Mouse (Mus musculus) frontal cortex, postnatal 14 days (tissue): Measurements from ENCODE around the gene Swsap1.
A peak's percentile ranks its signal among the peaks of the same experiment; 100 is the strongest.

Source experiments
- DNase-seq, 2 experiments: peaks; one replicate each; pipeline ENCODE4 v3.0.0; 2022; ENCODE audit warnings: low spot score in 2 of 2

Swsap1 gene

DNA sequence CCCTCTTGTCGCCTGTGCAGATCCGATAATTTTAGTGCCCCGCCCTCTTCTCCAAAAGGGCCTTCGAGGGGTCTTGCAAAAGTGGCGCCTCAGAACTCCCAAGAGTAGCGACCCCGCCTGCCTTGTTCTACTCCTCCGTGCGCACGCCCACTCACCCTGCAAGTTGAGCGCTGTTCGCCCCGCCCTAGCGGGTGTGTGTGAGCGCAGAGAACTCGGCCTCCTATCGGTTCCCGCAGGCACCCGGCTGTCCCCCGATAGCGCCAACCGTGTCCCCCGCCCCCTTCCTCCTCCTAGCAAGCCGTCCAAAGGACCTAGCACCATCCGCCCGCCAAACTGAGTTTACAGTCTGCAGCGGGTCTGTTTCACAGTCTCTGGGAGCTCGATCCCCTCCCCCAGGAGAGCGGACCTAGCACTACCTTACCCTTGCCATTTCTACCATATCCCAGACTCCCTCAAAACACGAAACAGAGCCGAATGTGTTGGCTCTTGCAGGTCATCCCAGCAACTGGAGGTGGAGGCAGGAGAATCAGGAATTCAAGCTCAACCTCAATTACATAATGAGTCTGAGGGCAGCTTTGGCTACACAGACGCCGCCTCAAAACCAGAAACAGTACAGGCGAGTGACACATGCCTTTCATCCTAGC is 7.0 kb downstream of the Swsap1 start:
- peak; percentile 56 to 62 for DNase-seq

DNA sequence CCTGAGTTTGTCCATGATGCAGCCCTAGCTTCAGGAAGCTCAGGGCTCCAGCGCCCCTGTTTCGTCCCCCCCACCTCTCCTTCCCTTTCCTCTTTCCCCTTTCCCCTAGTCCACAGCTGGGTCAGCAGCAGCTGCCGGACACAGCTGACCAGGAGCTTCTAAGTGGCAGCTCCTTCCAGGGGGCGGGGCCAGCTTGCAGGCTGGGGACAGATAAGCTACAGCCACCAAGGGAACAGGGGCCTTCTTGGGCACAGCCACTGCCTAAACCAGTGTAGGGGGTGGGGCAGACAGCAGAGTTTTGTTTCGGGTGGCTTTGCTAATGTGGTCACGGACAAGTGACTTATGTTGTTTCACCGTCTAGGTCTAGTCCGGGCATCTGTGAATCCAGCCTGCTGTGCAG is 7.9 kb downstream of the Swsap1 start, which contains the start of gene Epor:
Gene Epor (minus strand): TSS at position 90 of the 400 bp plus-strand sequence.
- no peak for DNase-seq

DNA sequence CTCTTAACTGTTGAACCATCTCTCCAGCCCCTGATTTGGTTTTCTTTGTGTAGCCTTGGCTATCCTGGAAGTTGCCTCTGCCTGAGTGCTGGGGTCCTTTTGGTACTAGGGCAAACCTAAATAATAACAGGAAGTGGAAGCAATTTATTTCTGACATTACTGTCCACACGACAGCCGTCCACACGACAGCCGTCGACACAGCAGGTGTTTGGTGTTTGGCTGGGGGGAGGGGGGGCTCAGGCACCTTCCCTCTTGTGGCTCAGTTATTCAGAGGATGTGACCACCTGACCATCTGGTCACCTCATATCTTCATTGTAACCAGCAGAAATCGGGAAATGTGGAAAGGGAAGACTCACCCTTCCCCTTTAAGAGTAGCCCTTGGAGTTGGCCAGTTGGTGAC is 13.3 kb downstream of the Swsap1 start:
- no peak for DNase-seq

DNA sequence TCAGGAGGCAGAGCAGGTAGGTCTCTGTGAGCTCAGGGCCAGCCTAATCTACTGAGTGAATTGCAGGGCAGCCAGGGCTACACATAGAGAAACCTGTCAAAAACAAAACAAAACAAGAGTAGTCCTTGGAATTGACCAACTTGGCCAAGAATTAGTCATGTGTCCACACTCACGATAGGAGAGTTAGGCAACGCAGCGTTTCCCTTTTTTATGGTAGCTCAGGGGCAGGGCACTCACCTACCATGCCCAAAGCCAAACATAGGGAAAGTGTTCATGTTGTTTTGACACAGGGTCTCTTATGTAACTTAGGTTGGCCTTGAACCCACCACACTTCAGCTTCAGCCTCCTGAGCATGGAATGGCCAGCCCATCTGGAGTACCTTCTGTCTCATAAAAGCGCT is 13.7 kb downstream of the Swsap1 start:
- no peak for DNase-seq

DNA sequence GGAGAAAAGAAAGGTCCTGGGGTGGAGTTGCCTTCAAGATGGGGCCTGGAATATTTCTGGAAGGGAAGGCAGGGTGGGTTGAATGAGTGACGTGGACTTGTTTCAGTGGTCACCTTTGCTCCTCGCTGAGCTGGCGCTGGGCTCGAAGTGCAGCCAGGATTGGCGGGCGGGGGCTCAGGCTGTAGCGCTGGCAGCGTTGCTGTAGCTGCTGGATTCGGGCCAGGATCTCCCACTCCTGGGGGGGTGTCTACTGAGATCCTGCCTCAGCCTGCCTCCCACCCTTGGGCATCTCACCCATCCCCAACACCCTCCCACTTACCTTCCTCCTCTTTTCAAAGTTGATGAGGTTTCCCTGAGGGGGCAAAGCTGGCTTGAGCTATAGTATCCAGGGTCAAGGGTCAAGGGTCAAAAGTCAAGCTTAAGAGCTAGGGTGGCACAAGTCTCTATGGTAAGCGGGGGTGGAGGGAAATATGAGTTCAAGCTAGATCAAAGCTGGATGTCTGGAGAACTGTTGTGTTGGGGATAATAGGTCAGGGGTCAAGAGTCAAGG is 21.1 kb downstream of the Swsap1 start:
- DNase-seq = no peak

DNA sequence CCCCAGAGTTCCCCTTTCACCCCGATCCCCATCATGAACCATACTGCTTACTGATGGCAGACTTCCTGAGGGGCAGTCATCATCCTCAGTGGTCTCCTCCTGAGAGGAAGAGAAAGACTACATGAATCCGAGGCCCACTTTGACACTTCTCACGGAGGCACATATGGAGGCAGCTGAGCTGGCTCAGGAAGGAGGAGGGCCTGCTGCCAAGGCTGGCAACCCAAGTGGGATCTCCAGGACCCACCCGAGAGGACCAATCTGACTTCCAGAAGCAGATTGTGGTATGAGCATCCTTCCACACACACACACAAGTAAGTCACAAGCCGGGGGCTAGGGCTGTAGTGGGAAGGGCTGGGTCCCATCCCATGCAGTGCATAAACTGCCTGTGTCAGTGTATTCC is 21.8 kb downstream of the Swsap1 start:
- DNase-seq = no peak

DNA sequence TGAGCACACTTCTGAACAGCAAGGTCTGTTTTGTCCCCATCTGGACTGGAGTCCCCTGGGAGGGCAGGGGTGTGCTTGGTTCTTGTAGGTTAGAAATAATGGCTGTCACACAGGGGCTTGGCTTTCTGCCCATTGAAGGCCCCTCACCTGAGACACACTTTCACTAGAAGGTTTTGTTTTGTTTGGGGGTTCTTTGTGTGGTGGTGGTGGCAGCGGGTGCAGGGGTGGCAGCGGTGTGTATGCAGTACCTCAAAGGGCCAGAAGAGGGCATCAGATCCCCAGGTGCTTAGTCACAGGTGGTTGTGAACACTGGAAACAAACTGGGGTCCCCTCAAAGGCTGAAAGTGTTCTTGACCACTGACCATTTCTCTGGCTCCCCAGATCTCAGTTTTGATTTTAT is 22.4 kb downstream of the Swsap1 start:
- DNase-seq = no peak

DNA sequence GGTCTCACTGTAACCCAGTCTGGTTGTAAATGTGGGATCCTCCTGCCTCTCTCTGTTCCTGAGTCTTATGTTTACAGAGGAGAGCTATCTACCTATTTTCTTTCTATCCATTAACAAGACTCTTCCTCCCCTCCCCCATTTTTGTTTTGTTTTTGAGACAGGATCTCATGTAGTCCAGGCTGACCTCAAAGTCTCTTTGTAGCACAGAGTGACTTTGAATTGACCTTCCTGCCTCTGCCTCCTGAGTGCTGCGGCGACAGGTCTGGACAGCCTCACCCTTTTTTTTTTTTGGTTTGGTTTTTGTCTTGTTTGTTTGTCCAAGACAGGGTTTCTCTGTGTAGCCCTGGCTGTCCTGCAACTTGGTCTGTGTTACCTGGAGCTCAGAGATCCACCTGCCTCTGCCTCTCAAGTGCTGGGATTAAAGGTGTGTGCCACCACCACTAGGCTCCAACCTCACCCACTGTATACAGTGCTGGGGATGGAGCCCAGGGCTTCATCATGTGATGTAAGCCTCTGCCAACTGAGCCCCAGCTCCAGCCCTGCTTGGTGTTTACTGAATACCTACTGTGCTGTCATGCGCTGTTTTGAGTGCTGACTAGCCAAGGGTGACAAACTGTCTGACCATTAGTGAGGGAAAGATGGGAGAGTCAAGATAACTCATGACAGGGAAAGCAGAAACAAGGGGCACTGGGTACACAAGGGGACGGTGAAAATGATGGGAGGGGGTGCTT is 23.0 kb downstream of the Swsap1 start:
- DNase-seq = no peak

DNA sequence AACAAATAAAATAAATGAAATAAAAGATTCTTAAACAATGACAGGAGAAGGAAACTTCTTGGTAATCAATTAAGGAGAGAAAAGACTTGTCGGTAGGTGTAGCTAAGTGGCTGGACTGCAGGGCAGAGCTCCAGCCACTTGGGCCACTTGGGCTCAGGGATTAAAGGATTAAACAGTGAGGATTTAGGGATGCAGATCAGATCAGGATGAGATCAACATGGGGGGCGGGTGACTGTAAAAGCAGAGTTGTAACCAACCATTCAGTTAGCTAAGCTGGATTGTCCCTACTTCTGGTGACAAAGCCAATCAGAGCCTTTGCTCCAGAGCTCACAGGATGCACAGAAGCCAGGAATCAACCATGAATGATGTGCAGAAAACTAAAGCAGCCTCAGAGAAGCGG is 28.4 kb downstream of the Swsap1 start:
- DNase-seq = no peak

DNA sequence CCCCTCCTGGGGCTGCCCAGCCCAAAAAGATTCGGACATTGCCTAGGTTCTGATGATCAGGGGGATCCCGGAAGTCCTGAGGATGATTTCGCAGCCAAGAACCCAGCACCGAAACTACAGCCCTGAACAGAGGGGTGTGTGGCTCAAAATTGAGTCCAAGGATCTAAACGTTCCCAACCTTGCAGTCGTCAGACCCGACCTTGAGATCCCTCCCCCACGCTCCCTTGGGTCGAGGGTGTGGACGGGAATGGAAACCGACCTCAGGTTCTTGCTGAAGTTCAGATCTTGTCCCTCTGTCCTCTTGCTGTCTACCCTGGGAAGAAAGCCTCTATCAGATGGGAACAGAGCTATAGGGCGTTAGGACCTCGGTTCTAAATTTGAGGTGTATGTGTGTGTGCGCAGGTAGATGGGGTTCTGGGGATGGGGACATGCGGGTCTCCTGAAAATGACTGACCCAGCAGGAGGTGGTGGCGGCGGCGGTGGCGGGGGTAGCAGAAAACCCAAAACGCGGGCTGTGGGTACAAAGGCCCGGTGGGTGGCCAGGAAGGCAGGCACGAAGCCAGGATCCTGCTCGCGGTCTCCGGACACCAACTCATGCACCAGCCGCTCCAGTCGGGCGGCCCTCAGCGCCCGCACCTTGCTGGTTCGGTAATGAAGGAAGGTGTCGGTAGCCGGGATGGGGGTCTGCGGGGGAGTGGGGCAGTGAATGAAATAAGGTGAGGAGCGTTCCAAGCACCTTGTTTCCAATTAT is 32.2 kb downstream of the Swsap1 start:
- DNase-seq = no peak

DNA sequence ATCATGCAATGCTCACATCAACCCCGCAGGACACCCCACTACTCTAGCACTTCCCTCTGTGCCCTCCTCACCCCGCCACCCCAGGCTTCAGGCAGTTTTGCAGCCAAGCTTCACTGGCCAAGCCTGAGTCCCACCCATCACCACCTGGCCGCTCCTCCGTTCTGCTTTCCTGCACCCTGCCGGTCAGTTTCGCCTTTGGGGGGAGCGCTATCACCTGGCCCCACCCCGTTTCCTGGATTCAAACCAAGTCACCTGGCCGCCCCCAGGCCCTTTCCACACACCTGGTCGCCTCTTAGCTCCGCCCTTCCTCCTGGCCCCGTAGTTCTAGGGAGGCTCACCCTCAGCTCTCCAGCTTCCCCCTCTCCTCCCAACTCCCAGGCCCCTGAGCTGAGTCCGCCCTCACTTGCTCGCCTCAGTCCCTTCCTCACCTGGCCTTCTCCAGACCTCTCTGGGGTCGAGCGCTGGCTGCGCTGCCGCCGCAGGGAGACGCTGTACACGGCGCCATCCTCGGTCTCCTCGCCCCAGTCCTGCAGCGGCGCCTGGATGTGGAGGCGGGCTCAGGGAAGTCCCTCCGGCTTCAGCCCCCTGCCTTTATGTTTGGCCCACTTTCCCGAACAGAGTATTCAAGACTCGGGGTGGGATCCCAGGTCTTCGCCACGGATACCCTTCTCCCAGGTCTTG is 33.0 kb downstream of the Swsap1 start:
- DNase-seq = no peak

DNA sequence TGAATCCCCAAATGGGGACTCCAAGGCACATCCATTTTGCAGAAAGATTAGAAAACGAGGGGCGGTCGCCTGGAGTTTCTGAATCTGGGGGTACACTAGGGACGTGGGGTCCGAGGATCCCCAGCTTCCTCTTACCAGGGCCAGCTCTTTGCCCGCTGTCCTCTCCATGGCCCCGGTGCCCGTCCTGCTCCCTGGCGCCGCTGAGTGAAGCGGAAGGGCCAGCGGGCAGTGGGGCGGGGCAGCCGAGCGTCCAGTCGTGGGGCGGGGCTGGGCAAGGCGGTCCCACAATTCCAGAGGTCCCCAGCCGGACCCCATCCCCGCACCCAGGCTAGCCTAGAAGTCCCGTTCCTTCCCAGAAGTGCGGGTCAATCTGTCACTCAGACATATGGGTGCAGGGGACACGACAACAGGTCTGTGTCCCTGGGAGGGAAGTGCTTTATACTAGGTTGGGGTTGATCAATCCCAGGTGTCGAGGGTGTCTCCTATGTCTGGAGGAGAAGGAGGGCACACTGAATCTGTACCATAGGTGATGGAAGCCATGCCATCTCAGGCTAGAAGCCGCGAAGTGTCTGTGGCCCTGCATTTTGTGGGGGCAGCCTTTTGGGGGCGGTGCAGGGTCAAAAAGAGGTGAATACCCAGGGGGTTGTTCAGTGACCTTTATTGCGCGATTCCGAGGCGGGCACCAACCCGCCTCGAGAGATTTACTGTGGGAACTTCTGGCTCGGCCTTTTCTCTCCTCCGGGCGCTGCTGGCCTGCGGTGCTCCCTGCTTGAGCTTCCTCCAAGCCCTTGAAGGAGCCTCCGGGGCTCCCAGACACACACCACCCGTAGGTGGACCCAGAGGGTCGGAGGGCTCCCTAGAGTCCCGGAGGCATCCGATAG is 33.9 kb downstream of the Swsap1 start, which contains the start of gene Rgl3:
Gene Rgl3 (minus strand): TSS at position 217 of the 881 bp plus-strand sequence.
- DNase-seq = no peak

DNA sequence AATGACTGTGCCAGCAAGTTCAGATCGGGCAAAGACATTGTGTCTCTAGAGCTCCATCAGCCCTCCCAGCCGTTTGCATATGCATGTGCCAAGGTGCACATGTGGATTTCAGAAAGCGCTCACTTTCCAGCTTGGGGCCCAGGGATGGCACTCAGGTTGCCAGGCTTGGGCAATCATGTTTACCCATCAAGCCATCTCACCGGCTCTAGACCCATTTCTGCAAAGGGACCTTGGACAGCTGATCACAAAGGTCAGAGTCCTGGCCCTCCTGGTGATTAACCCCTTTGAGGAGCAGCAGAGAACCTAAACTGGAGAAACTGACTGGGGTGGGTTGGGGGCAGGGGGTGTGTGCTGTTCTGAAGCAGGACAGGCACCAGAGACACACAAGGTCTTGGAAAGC is 36.7 kb downstream of the Swsap1 start:
- no peak for DNase-seq

DNA sequence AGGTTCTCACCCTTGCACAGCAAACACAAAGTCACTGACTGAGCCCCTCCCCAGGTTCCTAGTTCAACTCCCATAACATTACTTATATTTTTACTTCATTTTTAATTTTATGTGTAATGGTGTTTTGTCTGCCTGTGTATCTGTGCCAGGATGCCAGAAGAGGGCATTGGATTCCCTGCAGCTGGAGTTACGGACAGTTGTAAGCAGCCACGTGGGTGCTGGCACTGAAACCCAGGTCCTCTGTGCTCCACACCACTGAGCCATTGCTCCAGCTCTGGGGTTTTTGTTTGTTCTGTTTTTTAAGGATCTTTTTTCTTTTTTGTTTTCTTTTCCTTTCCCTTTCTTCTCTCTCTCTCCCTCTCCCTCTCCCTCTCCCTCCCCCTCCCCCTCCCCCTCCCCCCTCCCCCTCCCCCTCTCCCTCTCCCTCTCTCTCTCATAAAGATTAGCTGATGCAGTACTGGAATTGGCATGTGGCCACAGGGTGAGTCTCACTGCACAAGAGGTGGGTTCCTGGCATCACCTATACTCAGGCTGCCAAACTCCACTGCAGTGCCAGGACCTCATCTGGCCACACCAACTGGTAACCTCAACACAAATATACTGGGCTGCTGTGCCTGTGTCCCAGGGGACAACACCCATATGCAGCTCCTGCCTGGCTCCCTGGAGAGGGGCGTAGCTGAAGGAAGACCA is 40.8 kb downstream of the Swsap1 start:
- DNase-seq = no peak

DNA sequence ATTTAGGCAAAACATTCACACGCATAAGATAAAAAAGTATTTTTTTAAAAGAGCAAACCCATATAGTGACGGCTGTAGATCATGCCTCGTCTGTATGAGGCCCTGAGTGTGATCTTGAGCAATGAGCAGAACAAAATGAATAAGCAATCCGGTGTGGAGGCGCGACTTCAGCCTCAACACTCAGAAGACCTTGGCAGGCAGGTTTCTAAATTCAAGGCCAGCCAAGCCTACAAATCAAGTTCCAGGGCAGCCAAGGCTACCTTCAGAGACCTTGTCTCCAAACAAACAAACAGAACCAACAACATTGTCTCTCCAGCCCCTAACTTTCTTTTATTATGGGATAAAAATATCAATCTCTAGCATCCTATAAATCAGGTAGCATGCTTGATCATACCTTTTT is 44.7 kb downstream of the Swsap1 start:
- DNase-seq = no peak

DNA sequence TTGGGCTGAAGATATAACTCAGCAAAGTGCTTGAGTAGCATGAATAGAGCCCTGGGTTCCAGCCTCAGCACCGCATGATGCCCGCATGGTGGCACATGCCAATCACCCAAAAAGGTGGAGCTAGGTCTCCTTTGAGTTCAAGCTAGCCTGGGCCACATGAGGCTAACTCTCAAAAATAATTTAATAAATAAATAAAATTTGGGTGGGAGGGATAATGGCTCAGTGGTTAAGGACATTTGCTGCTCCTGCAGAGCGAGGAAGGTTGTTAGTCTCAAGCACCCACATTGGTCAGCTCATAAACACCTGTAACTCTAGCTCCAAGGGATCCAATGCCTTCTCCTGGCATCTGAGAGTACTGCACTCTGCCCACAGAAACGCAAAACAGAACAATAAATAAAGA is 46.1 kb downstream of the Swsap1 start:
- no peak for DNase-seq

DNA sequence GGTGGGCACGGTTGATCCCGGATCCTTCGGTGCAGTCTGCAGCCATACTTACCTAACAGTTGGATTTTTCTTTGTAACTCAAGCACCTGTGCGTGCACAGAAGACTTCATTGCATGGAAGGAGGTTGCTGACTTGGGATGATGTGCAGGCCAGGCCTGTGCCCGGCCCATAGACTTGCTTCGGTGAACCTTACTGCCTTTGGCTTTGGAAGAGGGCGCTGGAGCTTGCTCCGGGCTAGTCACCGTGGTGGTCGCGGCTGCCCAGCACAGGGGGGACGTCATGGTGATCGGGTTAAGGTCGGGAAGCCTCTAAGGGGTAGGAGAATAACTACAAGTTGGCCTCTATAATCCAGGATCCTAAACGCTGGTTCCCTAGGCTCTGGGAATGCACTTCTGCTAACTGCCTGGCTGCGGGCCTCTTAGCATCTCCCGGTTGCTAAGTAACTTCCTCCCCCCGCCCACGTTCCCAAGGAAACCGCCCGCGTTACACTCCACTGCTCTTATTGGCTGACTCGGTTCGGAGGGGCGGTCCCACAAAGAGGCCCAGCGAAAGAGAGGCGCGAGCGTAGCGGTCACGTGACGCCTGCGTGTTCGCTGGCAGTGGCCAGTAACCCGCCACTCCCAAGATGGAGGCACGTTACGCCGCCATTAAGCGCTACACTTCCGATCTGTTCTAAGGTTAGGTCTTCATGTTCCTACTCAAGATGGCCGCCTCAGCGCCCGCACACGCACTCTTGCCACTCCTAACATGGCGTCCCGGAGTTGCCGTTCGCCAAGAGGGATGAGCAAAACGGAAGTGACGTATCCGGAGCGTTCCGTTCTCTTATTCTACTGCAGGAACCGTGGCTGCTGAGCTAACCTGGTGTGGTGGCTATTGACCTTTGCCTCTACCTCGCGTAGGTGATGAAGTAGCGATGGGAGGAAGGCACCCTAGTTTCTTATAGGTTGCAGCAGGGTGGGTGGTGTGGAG is 46.9 kb downstream of the Swsap1 start, which contains the start of the genes Ccdc151 and Prkcsh:
Gene Ccdc151 (minus strand): TSS at position 441 of the 969 bp plus-strand sequence.
Gene Prkcsh (plus strand): TSS at position 613 of the 969 bp plus-strand sequence.
- DNase-seq = peak; percentile 99 to 100

DNA sequence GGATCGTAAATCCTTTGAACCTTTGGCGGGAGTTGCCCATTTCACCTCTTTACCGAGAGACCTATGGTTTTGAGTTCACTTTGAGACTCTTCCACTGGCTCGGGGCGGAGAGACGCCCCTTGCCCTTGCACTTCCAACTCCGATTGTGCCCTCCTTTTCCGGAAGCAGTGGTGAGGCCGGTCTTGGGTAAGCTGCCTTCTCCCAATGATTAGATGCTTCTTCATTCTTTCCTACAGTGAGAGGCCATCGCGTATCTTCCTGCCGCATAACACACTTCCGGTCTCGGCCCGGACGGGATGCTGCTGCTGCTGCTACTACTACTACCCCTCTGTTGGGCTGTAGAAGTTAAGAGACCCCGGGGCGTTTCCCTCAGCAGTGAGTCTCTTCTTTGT is 47.6 kb downstream of the Swsap1 start:
- peak in 1 of 2 experiments; percentile 61 for DNase-seq

DNA sequence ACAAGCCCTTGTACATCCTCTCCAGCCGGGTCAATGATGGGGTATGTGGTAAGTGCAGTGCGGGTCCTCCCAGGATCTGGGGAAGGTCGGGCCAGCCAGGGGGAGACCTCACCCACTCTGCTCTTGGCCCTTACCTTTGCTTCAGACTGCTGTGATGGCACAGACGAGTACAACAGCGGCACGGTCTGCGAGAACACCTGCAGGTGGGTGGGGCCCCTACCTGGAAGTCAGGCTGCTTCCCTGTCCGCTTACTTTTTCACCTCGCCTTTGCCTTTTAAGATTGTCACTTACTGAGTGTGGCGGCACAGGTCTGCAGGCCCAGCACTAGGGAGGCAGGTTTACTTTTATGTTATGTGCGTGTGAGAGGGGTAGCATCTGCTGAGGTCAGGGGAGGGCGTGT is 49.0 kb downstream of the Swsap1 start:
- DNase-seq = no peak
